Mouse (Mus musculus): ENCODE data around the gene Btn2a2.

DNA sequence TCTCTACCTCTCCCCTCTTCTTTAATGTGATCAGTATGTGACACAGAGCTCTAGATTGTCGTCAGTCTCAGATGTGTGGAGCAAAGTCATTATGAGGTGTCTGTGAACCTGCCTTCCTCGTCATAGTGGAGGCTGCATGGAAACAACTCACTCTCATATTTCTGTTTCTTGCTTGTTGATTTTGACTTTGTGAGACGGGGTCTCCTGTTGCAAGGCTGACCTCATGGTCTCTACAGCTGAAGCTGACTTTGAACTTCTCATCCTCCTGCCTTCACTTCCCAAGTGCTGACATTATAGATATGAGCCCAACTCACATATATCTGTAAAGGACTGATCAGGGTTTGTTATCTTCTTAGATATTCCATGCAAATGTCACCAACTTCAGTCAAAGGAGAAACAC, 39.9 kb downstream of the Btn2a2 start:
- no peak for TF ChIP-seq CTCF (IDR thresholded peaks at IDR 0.05; ENCODE audit: low read depth, low read length)
- no peak for TF ChIP-seq POLR2A (IDR thresholded peaks at IDR 0.05; ENCODE audit: insufficient read depth, low read length)

Data from ES-Bruce4 (cell line).